Mouse (Mus musculus) intestine, embryonic 14.5 days (tissue): ENCODE measurements around the gene Zscan26. TPM values are rescaled to one million over a fixed set of nuclear protein-coding genes. Genes with fewer than 3 reads are reported as not detected.
"Not testable (repeated sequence)": the region's sequence is repeated elsewhere in the genome, so short reads cannot be mapped to it uniquely, and the experiment has no call there.

Experiments
- ATAC-seq: fragments of 200-750 bp; cut with Nextera tagmentation; replicated peaks from 2 replicates; pipeline ENCODE4 v1.8.0; 2017; ENCODE audit warnings: low read depth, moderate number of reproducible peaks, moderate TSS enrichment, moderate library complexity; ENCODE audit not compliant: low FRiP score, low TSS enrichment
- DNase-seq: peaks from one replicate; pipeline ENCODE4 v3.0.0-alpha.2; 2018; ENCODE audit warnings: low spot score
- H3K27ac ChIP-seq: fragments of 300-500 bp; sonication (generic); 2 replicates; pipeline ENCODE4 v1.5.1; 2014; ENCODE audit warnings: low read depth, mild to moderate bottlenecking, control low read depth
- H3K27me3 ChIP-seq: fragments of 300-500 bp; sonication (generic); replicated peaks from 2 replicates; pipeline ENCODE4 v1.6.1; 2014; ENCODE audit warnings: low read length, control low read depth; ENCODE audit not compliant: control insufficient read depth, insufficient read depth
- H3K36me3 ChIP-seq: fragments of 300-500 bp; sonication (generic); 2 replicates; pipeline ENCODE4 v1.6.1; 2014; ENCODE audit warnings: low read length, control low read depth; ENCODE audit not compliant: control insufficient read depth, insufficient read depth
- H3K4me1 ChIP-seq: fragments of 300-500 bp; sonication (generic); replicated peaks from 2 replicates; pipeline ENCODE4 v1.6.1; 2014; ENCODE audit warnings: low read length, control low read depth, mixed read lengths; ENCODE audit not compliant: control insufficient read depth, insufficient read depth
- H3K4me2 ChIP-seq: fragments of 300-500 bp; sonication (generic); 2 replicates; pipeline ENCODE4 v1.6.1; 2014; ENCODE audit warnings: low read length
- H3K4me3 ChIP-seq: fragments of 300-500 bp; sonication (generic); 2 replicates; pipeline ENCODE4 v1.5.1; 2014; ENCODE audit warnings: low read depth, low read length, control low read depth, mixed read lengths
- H3K9ac ChIP-seq: fragments of 300-500 bp; sonication (generic); 2 replicates; pipeline ENCODE4 v1.6.1; 2014; ENCODE audit warnings: mild to moderate bottlenecking, low read length
- H3K9me3 ChIP-seq: fragments of 300-500 bp; sonication (generic); 2 replicates; pipeline ENCODE4 v1.6.1; 2016; ENCODE audit warnings: low read length, control low read depth; ENCODE audit not compliant: control insufficient read depth
- WGBS: fragments of 180-500 bp; shearing (Covaris S2); extraction: QIAGEN DNeasy Blood & Tissue Kit; methylation state at CpG from one replicate; pipeline ENCODE4 v1.1.7; 2014; 5-methylcytosine and 5-hydroxymethylcytosine counted together
- polyA plus RNA-seq: library from polyadenylated mRNA; unstranded; fragments of >200 nt; fragmentation: Nextera tagmentation; extraction: Ambion mirVana; gene quantifications from 2 replicates; pipeline ENCODE4 v1.2.1, GENCODE M21; 2014

Gene Zscan26
- polyA plus RNA-seq, 1 experiment from 2014 or later, result 23.0 TPM

DNA sequence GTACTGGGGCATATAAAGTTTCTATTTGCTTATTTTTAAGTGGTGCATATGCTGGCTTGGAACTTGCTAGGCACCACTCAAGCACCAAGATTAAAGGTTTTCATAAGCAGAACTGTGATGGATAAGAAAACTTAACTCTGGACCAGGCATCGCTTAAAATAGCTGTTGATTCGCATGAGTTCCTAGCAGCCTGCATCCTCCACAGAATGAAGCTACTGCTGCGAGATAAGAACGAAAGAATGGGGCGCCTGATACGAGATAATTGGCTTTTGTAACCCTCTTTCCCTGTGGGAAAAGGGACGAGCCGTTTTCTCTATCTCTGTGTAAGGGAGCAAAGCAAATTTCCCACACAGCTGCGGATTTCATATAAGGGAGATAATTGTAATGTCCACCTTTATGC, 15.6 kb upstream of the Zscan26 start:
- WGBS, result 36% methylated on average over 9 of the region's 9 CpGs
- Histone ChIP-seq H3K27ac (no peak overlapping the region), H3K36me3 (no peaks in the 10 kb centered on the region), H3K27me3 (no peaks in the 10 kb centered on the region), H3K4me3 (0 out of 2 replicates have a peak overlapping the region, but pooled peaks have one; percentile 63), H3K4me2 (peak overlapping the region; percentile 96), H3K9me3 (no peaks in the 10 kb centered on the region), H3K9ac (no peak overlapping the region), H3K4me1 (no peaks in the 10 kb centered on the region)
- DNase-seq (no peak), ATAC-seq (no peak)

DNA sequence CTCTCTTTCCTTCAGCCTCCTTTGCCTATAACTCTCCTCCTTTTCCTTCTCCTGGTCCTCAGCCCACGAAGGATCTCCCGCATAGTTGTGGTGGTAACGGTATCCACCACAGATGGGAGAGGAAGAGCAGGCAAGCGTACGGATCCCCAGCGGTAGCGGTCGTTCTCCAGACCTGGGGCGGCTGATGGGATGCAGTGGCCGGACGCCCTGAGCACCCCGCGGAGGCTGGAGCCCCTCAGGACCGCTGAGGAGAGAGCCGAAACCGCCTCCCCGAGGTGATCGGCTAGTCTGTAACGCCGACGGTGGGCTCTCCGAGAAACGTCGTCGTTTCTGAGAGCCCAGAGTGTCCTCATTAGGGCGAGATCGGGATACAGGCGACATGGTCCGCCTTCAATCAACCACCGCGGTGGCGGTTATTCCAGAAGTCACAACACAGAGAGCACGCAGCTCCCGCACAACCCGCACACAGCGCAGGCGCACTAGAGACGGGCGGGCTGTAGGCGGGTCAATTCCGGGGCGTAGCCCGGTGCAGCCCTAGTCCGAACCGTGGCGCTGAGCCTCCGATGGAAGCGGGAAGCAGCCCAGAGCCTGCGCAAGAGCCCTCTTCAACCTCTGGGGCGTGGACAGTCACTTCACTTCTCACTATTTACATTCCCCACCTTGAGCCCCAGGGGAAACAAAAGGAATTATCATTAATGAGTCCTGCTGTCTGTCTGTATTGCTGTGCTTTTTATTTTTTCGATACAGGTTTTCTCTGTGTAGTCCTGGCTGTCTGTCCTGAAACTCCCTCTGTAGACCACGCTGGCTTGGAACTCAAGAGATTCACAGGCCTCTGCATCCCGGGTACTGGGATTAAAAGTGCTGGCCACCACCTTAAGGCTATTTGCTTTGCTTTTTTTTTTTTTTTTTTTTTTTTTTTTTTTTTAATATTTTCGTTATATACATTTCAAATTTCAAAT, 14.8 kb upstream of the Zscan26 start, which contains the start of gene Nkapl:
TSS of gene Nkapl (minus strand) at position 449 of the 959 bp plus-strand sequence.
- peak within 1 kb of the TSS; percentile 69 for H3K9ac ChIP-seq
- H3K4me1 ChIP-seq, result no peaks in the 10 kb centered on the region
- H3K36me3 ChIP-seq, result no peaks in the 10 kb centered on the region
- ATAC-seq, result peak; percentile 99
- DNase-seq, result peak; percentile 89
- H3K27ac ChIP-seq, result peak within 1 kb of the TSS; percentile 47; the same call in 1 of the 2 replicates
- no peaks in the 10 kb centered on the region for H3K27me3 ChIP-seq
- peak within 1 kb of the TSS; percentile 96 for H3K4me2 ChIP-seq
- peak within 1 kb of the TSS; percentile 63 for H3K4me3 ChIP-seq
- WGBS, result 2% methylated on average over 54 of the region's 54 CpGs
- no peaks in the 10 kb centered on the region for H3K9me3 ChIP-seq

DNA sequence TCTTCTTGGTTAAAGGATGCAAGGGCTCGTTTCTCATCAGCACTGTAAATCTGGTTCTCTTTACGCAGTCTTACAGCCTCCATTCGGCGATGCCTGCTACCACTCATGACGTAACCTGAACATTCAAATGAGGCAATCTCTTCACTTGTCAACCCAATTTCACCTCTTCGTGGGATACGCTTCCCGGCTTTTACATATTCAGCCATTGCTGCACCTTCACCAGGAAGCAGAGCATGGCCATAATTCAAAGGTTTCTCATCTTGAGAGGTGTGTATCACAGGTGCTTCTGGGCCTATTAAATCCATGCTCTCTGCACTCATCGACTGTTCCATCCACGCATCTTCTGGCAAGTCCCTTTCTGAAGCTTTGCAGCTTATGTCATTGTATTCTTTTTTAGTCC, 13.8 kb upstream of the Zscan26 start:
- Histone ChIP-seq H3K9me3 (no peaks in the 10 kb centered on the region), H3K9ac (no peak overlapping the region), H3K4me1 (no peaks in the 10 kb centered on the region), H3K36me3 (no peaks in the 10 kb centered on the region), H3K27me3 (no peaks in the 10 kb centered on the region), H3K4me3 (no peak overlapping the region), H3K4me2 (no peak overlapping the region), H3K27ac (no peak overlapping the region)
- DNase-seq (no peak), ATAC-seq (no peak)
- WGBS, result 87% methylated on average over 10 of the region's 10 CpGs

DNA sequence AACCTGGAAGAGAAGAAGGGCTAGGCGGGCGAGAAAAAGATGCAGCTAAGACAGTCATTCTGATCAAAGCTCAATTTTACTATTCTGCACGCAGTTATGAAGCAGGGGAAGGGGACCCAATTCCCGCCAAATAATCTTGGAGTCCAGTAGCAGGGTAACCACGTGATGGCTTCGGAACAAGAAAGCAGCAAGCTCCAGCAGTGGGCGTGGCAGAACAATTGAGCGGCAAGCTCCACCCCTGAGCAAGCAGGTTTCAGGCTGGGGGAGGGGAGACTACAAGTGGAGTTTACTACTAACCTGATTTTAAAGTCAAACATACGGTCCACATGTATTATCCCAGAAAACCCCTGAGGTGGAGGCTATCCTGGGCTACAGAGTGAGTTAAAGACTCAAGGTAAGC, 9.0 kb upstream of the Zscan26 start:
- not testable (repeated sequence) for H3K36me3 ChIP-seq, H3K9ac ChIP-seq, DNase-seq, H3K27me3 ChIP-seq, H3K4me2 ChIP-seq, ATAC-seq, H3K4me1 ChIP-seq, H3K4me3 ChIP-seq, H3K27ac ChIP-seq, H3K9me3 ChIP-seq
- 59% methylated on average over 9 of the region's 9 CpGs for WGBS

DNA sequence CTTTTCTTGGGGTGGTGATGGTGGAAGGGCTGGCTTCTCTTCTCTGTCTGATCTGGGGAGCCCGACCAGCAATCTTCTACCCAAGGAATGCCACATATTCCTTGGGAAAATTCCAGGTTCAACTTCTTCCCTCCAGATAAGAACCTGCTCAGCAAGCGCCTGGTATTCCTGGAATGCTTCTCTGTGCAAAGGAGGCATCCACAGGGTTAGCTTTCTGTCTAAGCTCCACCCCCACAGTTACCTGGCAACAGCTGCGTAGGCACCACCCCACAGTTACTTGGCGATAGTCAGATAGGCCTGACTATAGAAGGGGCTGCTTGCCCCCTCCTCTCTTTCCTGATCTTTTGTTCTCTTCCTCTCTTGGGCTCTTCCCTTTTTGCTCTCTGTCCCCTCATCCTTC, 2.8 kb upstream of the Zscan26 start:
- Histone ChIP-seq H3K9ac (no peak overlapping the region), H3K9me3 (no peaks in the 10 kb centered on the region), H3K27me3 (no peaks in the 10 kb centered on the region), H3K36me3 (peaks cover 5% of the 10 kb centered on the region; the same call in 1 of the 2 replicates), H3K4me2 (no peak overlapping the region), H3K27ac (no peak overlapping the region), H3K4me1 (peaks cover 10% of the 10 kb centered on the region; the same call in 1 of the 2 replicates), H3K4me3 (no peak overlapping the region)
- DNase-seq (no peak), ATAC-seq (peak; percentile 59; the same call in 1 of the 2 replicates)
- WGBS, result 5% methylated on average over 4 of the region's 4 CpGs

DNA sequence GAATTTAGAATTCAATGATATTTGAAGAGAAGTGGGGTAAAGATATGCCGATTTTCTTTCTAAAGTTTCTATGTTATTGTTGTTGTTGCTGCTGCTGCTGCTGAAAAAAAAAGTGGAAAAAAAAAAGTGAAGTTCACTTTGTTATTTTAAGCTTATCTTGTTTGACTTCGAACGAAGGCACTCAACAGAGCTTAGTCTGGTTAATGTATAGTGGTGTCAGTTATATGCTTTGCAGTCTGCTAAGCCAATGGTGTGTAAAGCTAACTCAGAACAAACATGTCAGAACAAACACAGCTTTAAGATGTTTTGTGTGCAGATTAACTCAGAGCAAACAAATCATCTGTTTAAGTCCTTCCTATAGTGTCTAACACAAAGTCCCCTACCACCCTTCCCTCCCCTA, 603 bp upstream of the Zscan26 start:
- H3K4me3 ChIP-seq, result peak overlapping the region; percentile 79
- no peak for ATAC-seq
- H3K27me3 ChIP-seq, result no peaks in the 10 kb centered on the region
- H3K36me3 ChIP-seq, result peaks cover 17% of the 10 kb centered on the region
- peak overlapping the region; percentile 68 for H3K4me2 ChIP-seq
- 51% methylated on average over 3 of the region's 3 CpGs for WGBS
- no peak overlapping the region for H3K9ac ChIP-seq
- DNase-seq, result no peak
- no peaks in the 10 kb centered on the region for H3K9me3 ChIP-seq
- peaks cover 10% of the 10 kb centered on the region; the same call in 1 of the 2 replicates for H3K4me1 ChIP-seq
- H3K27ac ChIP-seq, result no peak overlapping the region; the same call in 1 of the 2 replicates

DNA sequence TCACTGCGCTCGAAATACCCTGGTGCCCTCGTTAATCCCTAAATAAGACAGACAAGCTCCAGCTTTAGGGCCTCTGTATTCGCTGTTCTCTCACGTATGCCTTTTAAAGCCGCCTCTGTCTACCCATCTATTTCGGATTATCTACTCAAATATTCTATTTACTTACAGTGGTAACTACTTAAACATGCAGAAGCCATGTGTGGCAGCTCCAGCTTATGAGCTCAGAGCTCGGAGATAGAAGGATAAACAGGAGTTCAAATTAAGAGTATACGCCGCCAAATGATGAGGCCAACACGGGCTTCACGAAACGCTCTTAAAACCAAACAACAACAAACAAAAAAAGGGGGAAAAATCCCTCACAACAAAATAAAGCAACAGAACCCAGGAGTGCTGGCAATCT, 488 bp downstream of the Zscan26 start:
- 2% methylated on average over 13 of the region's 13 CpGs for WGBS
- ATAC-seq, result no peak
- Histone ChIP-seq H3K36me3 (peaks cover 28% of the 10 kb centered on the region), H3K4me1 (peaks cover 10% of the 10 kb centered on the region; the same call in 1 of the 2 replicates), H3K4me3 (peak overlapping the region; percentile 79), H3K9ac (peak overlapping the region; percentile 63), H3K9me3 (no peaks in the 10 kb centered on the region), H3K27ac (peak overlapping the region; percentile 60), H3K4me2 (peak overlapping the region; percentile 68), H3K27me3 (no peaks in the 10 kb centered on the region)
- peak; percentile 52 for DNase-seq

DNA sequence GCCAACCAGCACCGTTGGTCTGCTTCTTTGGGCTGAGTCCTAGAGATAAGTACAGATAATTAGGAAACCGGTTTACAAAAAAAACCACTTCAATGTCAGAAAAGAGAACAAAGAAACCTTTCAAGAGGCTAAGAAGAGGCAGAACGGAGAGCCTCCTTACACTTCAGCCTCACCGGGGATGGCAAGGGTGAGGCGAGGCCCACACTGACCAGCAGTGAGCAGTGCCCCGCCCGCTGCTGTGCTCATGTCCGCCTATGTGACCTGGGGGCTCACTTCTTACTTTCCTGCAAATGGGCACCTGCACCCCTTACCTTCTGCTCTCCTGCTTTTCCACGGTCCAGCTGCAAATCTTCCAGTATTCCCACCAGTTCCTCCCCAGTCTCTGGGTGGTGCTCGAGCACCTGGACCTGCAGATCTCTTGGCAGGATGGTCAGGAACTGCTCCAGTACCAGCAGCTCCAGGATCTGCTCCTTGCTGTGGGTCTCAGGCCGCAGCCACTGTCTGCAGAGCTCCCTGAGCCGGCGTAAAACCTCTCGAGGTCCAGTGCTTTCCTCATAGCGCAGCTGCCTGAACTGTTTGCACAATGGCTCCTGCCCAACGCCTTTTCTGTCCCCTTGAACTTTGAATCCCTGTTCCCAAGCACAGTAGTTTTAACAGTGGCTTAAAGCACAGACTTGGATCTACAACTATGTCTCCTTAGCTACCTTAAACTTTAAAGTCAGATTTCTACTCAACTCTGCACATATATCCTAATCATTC, 5.5 kb downstream of the Zscan26 start:
- peaks cover 78% of the 10 kb centered on the region for H3K36me3 ChIP-seq
- peaks cover 10% of the 10 kb centered on the region; the same call in 1 of the 2 replicates for H3K4me1 ChIP-seq
- ATAC-seq (no peak), DNase-seq (no peak)
- no peaks in the 10 kb centered on the region for H3K9me3 ChIP-seq
- H3K4me3 ChIP-seq, result no peak overlapping the region
- 63% methylated on average over 16 of the region's 16 CpGs for WGBS
- H3K27ac ChIP-seq, result no peak overlapping the region
- no peak overlapping the region for H3K9ac ChIP-seq
- no peak overlapping the region for H3K4me2 ChIP-seq
- no peaks in the 10 kb centered on the region for H3K27me3 ChIP-seq
